Mouse (Mus musculus) hindbrain, embryonic 14.5 days (tissue): ENCODE data around the gene Apof. TPM values are rescaled to one million over a fixed set of nuclear protein-coding genes. Genes with fewer than 3 reads are reported as not detected.

Experiments
- ATAC-seq: fragments of 200-750 bp; cut with Nextera tagmentation; 2 replicates; pipeline ENCODE4 v1.8.0; 2017; ENCODE audit warnings: moderate number of reproducible peaks, mild to moderate bottlenecking, moderate TSS enrichment, moderate library complexity; ENCODE audit not compliant: low FRiP score
- DNase-seq: peaks from one replicate; pipeline ENCODE4 v3.0.0-alpha.2; 2015; ENCODE audit warnings: low spot score
- H3K27ac ChIP-seq: fragments of 300-500 bp; sonication (generic); 2 replicates; pipeline ENCODE4 v1.5.1; 2014; ENCODE audit warnings: mild to moderate bottlenecking, moderate library complexity
- H3K27me3 ChIP-seq: fragments of 300-500 bp; sonication (generic); 2 replicates; pipeline ENCODE4 v1.6.1; 2014; ENCODE audit warnings: mild to moderate bottlenecking, low read length, mixed read lengths; ENCODE audit not compliant: control insufficient read depth, insufficient read depth
- H3K36me3 ChIP-seq: fragments of 300-500 bp; sonication (generic); replicated peaks from 2 replicates; pipeline ENCODE4 v1.6.1; 2014; ENCODE audit not compliant: control insufficient read depth, insufficient read depth
- H3K4me1 ChIP-seq: fragments of 300-500 bp; sonication (generic); replicated peaks from 2 replicates; pipeline ENCODE4 v1.6.1; 2014; ENCODE audit warnings: antibody characterized with exemption, low read length, mixed read lengths; ENCODE audit not compliant: control insufficient read depth, insufficient read depth
- H3K4me2 ChIP-seq: fragments of 300-500 bp; sonication (generic); replicated peaks from 2 replicates; pipeline ENCODE4 v1.6.1; 2014; ENCODE audit warnings: mild to moderate bottlenecking, moderate library complexity
- H3K4me3 ChIP-seq: fragments of 300-500 bp; sonication (generic); replicated peaks from 2 replicates; pipeline ENCODE4 v1.5.1; 2014; ENCODE audit warnings: mild to moderate bottlenecking, low read length
- H3K9ac ChIP-seq: fragments of 300-500 bp; sonication (generic); 2 replicates; pipeline ENCODE4 v1.6.1; 2014
- H3K9me3 ChIP-seq: fragments of 300-500 bp; sonication (generic); 2 replicates; pipeline ENCODE4 v1.6.1; 2016; ENCODE audit warnings: low read length; ENCODE audit not compliant: control insufficient read depth
- WGBS: fragments of 180-500 bp; shearing (Covaris S2); extraction: QIAGEN DNeasy Blood & Tissue Kit; methylation state at CpG from one replicate; pipeline ENCODE4 v1.1.7; 2014; 5-methylcytosine and 5-hydroxymethylcytosine counted together
- polyA plus RNA-seq: library from polyadenylated mRNA; unstranded; fragments of >200 nt; fragmentation: Nextera tagmentation; extraction: Ambion mirVana; gene quantifications from 2 replicates; pipeline ENCODE4 v1.2.1, GENCODE M21; 2014

Apof gene
- polyA plus RNA-seq, 1 experiment from 2014 or later = not detected

DNA sequence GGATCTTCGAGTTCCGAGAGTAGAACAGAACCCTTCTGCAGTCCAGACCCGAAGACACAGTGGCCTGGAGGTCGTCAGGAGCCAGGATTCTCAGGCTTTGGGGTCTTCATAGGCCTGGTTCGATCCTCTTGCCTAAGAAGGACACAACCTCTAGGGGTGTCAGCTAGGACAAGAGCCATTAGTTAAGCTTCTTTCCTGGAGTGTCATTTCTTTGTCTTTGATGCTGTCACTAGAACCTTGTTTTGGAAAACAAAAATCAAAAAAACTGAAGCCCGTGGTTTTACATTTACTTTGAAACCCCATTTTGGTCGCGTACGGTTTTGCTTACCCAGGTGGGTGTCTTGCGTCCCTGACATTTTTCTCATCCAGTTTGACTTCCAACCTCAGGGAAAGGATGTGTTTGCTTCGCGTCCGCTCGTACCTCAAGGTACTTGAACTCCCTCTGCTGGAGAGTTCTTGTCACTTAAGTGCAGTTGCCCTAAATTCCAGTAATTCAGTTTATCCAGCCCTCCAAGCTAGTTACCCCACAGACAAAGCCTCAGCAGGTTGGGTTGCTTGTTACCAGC is 36.0 kb upstream of the Apof start:
- H3K4me2 ChIP-seq = peak overlapping the region; percentile 60
- no peaks in the 10 kb centered on the region for H3K27me3 ChIP-seq
- peak overlapping the region; percentile 86 for H3K27ac ChIP-seq
- DNase-seq (peak; percentile 80), ATAC-seq (no peak)
- H3K4me3 ChIP-seq = peak overlapping the region; percentile 76
- no peaks in the 10 kb centered on the region for H3K36me3 ChIP-seq
- H3K9me3 ChIP-seq = no peaks in the 10 kb centered on the region
- 1% methylated on average over 14 of the region's 14 CpGs for WGBS
- 0 out of 2 replicates have a peak, but pooled peaks cover 7% of the 10 kb centered on the region for H3K4me1 ChIP-seq
- H3K9ac ChIP-seq = peak overlapping the region; percentile 61

DNA sequence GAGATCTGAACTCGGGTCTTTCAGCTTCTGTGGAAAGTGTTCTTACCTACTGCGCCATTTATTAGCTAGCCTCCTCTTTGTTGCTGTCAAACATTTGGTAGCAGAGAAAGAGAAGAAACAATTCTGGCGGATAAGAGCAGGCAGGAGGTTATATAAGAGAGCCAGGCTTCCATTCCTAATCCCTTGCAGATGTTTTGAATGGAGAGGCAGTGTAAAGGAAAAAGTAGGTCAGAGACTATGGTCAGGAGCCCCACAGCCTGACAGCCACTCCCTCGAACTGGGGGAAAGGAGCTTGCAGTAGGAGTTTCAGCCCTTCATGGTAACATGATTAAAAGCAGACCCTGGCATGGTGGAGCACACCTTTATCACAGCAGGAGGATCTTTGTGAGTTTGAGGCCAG is 32.1 kb upstream of the Apof start:
- Histone ChIP-seq H3K9ac (no peak overlapping the region), H3K4me2 (no peak overlapping the region), H3K36me3 (0 out of 2 replicates have a peak, but pooled peaks cover 3% of the 10 kb centered on the region), H3K4me3 (no peak overlapping the region), H3K27me3 (no peaks in the 10 kb centered on the region), H3K27ac (no peak overlapping the region), H3K9me3 (no peaks in the 10 kb centered on the region), H3K4me1 (0 out of 2 replicates have a peak, but pooled peaks cover 7% of the 10 kb centered on the region)
- DNase-seq (no peak), ATAC-seq (no peak)
- WGBS = 79% methylated on average over 4 of the region's 4 CpGs

DNA sequence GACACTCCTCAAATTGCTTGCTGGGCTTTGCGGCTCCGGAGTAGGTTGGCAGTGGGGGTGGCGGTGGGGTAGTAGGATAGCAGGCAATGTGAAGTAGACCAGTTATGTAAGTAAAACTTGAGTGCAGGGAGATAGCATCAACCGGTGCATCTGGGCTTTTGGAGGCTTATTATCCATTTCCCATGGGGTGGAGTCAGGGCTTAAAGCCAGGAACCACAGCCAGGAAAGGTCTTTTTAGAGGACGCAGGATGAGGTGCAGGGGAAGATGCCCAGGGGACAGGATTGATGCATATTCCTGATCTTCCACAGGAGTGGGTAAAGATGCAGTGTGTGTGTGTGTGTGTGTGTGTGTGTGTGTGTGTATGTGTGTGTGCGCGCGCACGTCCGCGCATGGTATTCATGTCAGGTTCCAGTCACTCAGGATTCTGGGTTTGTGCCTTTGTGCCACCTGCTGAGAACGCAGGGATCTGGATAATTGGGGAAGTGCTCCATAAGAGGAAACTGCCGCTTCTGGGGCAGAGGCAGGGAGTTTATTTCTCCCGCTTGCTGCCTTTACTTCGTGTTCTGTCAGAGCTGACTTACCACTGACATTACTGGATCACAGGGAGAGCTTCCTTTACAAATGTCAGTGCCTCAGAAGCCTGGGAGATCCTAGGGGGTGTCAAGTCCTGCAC is 30.5 kb upstream of the Apof start:
- DNase-seq (no peak), ATAC-seq (no peak)
- WGBS = 75% methylated on average over 15 of the region's 15 CpGs
- Histone ChIP-seq H3K27me3 (no peaks in the 10 kb centered on the region), H3K9ac (no peak overlapping the region), H3K4me1 (0 out of 2 replicates have a peak, but pooled peaks cover 4% of the 10 kb centered on the region), H3K4me2 (no peak overlapping the region), H3K9me3 (no peaks in the 10 kb centered on the region), H3K36me3 (peaks cover 18% of the 10 kb centered on the region; the same call in 1 of the 2 replicates), H3K27ac (no peak overlapping the region), H3K4me3 (no peak overlapping the region)

DNA sequence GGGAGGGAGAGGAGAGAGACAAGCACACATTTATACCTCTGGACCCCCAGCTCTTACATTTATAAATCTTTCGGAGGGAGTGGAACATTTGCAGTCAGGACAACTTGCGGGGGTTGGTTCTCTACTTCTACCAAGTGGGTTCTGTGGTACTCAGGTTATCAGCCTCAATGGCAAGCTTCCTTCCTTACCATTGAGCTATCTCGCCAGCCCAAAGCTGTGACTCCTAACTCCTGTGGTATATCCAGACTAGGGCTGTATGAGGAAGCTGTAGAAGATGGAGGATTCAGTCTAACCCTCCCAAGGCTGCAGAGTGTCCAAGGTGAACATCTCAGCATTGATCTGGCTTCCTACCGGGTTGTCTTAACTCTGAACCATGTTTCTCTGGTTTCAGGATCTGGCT is 29.3 kb upstream of the Apof start:
- WGBS = 97% methylated on average over 4 of the region's 4 CpGs
- ATAC-seq = no peak
- H3K9ac ChIP-seq = no peak overlapping the region

DNA sequence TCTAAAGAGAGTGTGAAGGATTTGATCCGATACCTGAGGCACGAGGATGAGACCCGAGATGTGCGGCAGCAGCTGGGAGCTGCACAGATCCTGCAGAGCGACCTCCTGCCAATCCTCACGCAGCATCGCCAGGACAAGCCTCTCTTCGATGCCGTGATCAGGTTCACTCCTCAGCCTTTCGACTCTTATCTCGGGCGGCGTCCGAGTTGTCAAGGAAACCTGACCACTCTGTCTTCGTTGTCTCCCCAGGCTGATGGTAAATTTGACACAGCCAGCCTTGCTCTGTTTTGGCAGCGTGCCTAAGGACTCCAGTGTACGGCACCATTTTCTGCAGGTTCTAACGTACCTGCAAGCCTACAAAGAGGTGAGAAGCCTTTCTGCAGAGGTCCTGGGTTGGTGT is 28.3 kb upstream of the Apof start:
- Histone ChIP-seq H3K9ac (no peak overlapping the region), H3K27me3 (no peaks in the 10 kb centered on the region), H3K36me3 (peaks cover 37% of the 10 kb centered on the region), H3K9me3 (no peaks in the 10 kb centered on the region), H3K27ac (no peak overlapping the region), H3K4me2 (no peak overlapping the region), H3K4me3 (no peak overlapping the region), H3K4me1 (no peaks in the 10 kb centered on the region)
- no peak for DNase-seq
- ATAC-seq = no peak
- 94% methylated on average over 18 of the region's 18 CpGs for WGBS

More for the DNA sequence above, 29.3 kb upstream of the Apof start:
- no peak overlapping the region for H3K27ac ChIP-seq
- no peak overlapping the region for H3K4me3 ChIP-seq
- H3K36me3 ChIP-seq = peaks cover 27% of the 10 kb centered on the region
- H3K27me3 ChIP-seq = no peaks in the 10 kb centered on the region
- H3K9me3 ChIP-seq = no peaks in the 10 kb centered on the region
- no peak for DNase-seq
- H3K4me2 ChIP-seq = no peak overlapping the region
- no peaks in the 10 kb centered on the region for H3K4me1 ChIP-seq

DNA sequence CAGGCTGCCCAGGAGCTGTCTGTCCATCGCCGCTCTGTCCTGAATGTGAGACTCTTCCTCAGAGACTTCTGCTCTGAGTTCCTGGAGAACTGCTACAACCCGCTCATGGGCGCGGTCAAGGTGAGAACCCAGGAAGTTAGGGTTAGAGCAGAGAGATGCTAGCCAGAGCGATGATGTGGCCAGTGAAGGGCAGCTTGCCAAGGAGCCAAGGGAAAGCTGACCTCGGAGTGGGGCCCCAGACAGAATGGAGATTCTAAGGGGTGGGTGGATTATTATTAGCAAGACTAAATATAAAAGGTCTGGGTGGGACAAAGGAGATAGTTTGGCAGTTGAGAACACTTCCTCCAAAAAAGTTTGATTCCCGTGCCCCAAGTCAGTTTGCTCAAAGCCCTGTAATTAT is 25.2 kb upstream of the Apof start:
- no peaks in the 10 kb centered on the region for H3K4me1 ChIP-seq
- peaks cover 62% of the 10 kb centered on the region for H3K36me3 ChIP-seq
- 94% methylated on average over 8 of the region's 8 CpGs for WGBS
- no peak overlapping the region for H3K9ac ChIP-seq
- H3K9me3 ChIP-seq = no peaks in the 10 kb centered on the region
- no peak overlapping the region for H3K4me3 ChIP-seq
- no peak overlapping the region for H3K27ac ChIP-seq
- DNase-seq (no peak), ATAC-seq (no peak)
- no peaks in the 10 kb centered on the region for H3K27me3 ChIP-seq
- H3K4me2 ChIP-seq = no peak overlapping the region

DNA sequence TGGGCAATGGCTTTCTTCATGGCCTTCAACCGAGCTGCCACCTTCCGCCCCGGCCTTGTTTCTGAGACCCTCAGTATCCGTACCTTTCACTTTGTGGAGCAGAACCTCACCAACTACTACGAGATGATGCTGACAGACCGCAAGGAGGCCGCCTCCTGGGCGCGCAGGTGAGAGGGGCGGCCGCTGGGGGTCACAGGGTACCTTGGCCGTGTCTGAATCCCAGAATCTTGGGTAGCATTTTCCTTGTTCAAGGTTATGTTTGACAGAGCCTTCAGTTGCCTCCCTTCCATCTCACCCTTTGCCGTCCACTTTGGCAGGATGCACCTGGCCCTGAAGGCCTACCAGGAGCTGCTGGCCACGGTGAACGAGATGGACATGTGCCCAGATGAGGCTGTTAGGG is 24.4 kb upstream of the Apof start:
- H3K4me3 ChIP-seq = no peak overlapping the region
- no peaks in the 10 kb centered on the region for H3K27me3 ChIP-seq
- peaks cover 70% of the 10 kb centered on the region for H3K36me3 ChIP-seq
- WGBS = 95% methylated on average over 15 of the region's 15 CpGs
- no peaks in the 10 kb centered on the region for H3K9me3 ChIP-seq
- no peak overlapping the region for H3K4me2 ChIP-seq
- ATAC-seq (no peak), DNase-seq (no peak)
- no peaks in the 10 kb centered on the region for H3K4me1 ChIP-seq
- no peak overlapping the region for H3K9ac ChIP-seq
- no peak overlapping the region for H3K27ac ChIP-seq

DNA sequence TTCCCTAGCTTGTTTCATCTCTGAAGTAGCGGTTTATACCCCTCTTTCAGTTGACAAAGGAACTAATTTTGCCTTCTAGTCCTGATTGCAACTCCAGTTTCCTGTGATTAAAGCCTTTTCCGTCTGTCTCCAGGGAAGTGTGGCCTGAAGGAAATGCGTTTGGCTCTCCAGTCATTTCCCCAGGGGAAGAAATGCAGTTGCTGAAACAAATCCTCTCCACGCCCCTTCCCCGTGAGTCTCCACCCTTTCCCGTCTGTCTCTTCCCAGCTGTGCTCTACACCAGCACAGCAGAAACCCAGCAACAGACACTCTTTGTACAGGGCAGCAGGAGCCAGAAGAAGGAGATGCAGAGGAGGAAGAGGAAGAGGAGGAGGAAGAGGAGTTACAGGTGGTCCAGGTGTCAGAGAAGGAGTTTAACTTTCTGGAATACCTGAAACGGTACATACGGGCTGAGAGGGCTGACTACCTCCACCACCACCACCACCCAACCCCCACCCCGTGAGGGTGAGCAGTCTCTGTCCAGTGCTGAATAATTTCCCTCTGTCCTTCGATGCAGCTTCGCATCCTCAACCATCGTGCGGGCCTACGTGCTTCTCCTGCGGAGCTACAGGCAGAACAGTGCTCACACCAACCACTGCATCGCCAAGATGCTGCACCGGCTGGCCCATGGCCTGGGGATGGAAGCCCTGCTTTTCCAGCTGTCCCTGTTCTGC is 21.3 kb upstream of the Apof start:
- Histone ChIP-seq H3K9ac (no peak overlapping the region), H3K27me3 (no peaks in the 10 kb centered on the region), H3K27ac (peak overlapping the region; percentile 21; the same call in 1 of the 2 replicates), H3K4me3 (no peak overlapping the region), H3K36me3 (peaks cover 90% of the 10 kb centered on the region), H3K9me3 (no peaks in the 10 kb centered on the region), H3K4me1 (no peaks in the 10 kb centered on the region), H3K4me2 (0 out of 2 replicates have a peak overlapping the region, but pooled peaks have one; percentile 10)
- ATAC-seq = no peak
- no peak for DNase-seq
- 83% methylated on average over 17 of the region's 17 CpGs for WGBS

DNA sequence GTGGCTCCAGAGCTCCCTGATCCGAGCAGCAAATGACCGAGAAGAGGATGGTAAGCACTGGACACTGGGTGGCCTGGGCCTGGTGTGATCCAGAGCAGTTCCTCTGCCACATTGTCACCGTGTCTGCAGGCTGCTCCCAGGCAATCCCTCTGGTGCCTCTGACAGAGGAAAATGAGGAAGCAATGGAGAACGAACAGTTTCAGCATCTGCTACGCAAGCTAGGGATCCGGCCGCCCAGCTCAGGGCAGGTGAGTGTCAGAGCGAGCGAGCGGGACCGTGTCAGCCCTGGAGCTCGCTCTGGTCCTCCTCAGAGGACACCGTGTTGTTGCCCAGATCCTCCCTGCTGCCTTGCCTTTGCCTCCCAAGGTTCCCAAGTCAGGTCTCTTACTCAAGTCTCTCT is 17.9 kb upstream of the Apof start:
- H3K27me3 ChIP-seq = no peaks in the 10 kb centered on the region
- DNase-seq (no peak), ATAC-seq (no peak)
- peaks cover 67% of the 10 kb centered on the region for H3K36me3 ChIP-seq
- no peak overlapping the region for H3K27ac ChIP-seq
- H3K4me2 ChIP-seq = no peak overlapping the region
- H3K9me3 ChIP-seq = no peaks in the 10 kb centered on the region
- H3K4me1 ChIP-seq = no peaks in the 10 kb centered on the region
- WGBS = 94% methylated on average over 13 of the region's 13 CpGs
- no peak overlapping the region for H3K4me3 ChIP-seq
- no peak overlapping the region for H3K9ac ChIP-seq
